Mouse (Mus musculus) liver, postnatal 0 days (tissue): ENCODE data around the gene Gm9903. TPM values are rescaled to one million over a fixed set of nuclear protein-coding genes. Genes with fewer than 3 reads are reported as not detected.

Source experiments
- ATAC-seq: fragments of 200-750 bp; cut with Nextera tagmentation; 2 replicates; pipeline ENCODE4 v1.8.0; 2017; ENCODE audit warnings: mild to moderate bottlenecking, moderate library complexity
- DNase-seq: peaks from one replicate; pipeline ENCODE4 v3.0.0-alpha.2; 2016
- H3K27ac ChIP-seq: fragments of 300-500 bp; sonication (generic); 2 replicates; pipeline ENCODE4 v1.5.1; 2014; ENCODE audit warnings: antibody characterized with exemption, moderate library complexity, mild to moderate bottlenecking, low read depth
- H3K27me3 ChIP-seq: fragments of 300-500 bp; sonication (generic); 2 replicates; pipeline ENCODE4 v1.6.1; 2014; ENCODE audit warnings: low read length, control low read depth, mixed read lengths; ENCODE audit not compliant: insufficient read depth
- H3K36me3 ChIP-seq: fragments of 300-500 bp; sonication (generic); replicated peaks from 2 replicates; pipeline ENCODE4 v1.6.1; 2014; ENCODE audit warnings: mild to moderate bottlenecking, control low read depth, low read length, moderate library complexity, mixed read lengths; ENCODE audit not compliant: insufficient read depth
- H3K4me1 ChIP-seq: fragments of 300-500 bp; sonication (generic); 2 replicates; pipeline ENCODE4 v1.6.1; 2014; ENCODE audit warnings: antibody characterized with exemption, mild to moderate bottlenecking, control low read depth; ENCODE audit not compliant: insufficient read depth
- H3K4me2 ChIP-seq: fragments of 300-500 bp; sonication (generic); 2 replicates; pipeline ENCODE4 v1.6.1; 2014; ENCODE audit warnings: low read depth, mild to moderate bottlenecking, low read length, moderate library complexity, mixed read lengths
- H3K4me3 ChIP-seq: fragments of 300-500 bp; sonication (generic); 2 replicates; pipeline ENCODE4 v1.5.1; 2014; ENCODE audit warnings: low read depth, low read length
- H3K9ac ChIP-seq: fragments of 300-500 bp; sonication (generic); replicated peaks from 2 replicates; pipeline ENCODE4 v1.6.1; 2014; ENCODE audit warnings: mild to moderate bottlenecking, moderate library complexity
- H3K9me3 ChIP-seq: fragments of 300-500 bp; sonication (generic); 2 replicates; pipeline ENCODE4 v1.6.1; 2016; ENCODE audit warnings: mild to moderate bottlenecking, control low read depth, low read length, mixed read lengths
- CTCF ChIP-seq: sonication (generic); IDR thresholded peaks from 2 replicates; pipeline ENCODE4 v1.5.1; 2016; ENCODE audit warnings: antibody characterized with exemption, low read depth
- EP300 ChIP-seq: IDR thresholded peaks from 2 replicates; pipeline ENCODE4 v1.6.1; 2016; ENCODE audit warnings: antibody characterized with exemption, low read depth, mild to moderate bottlenecking
- WGBS: fragments of 180-500 bp; shearing (Covaris S2); extraction: QIAGEN DNeasy Blood & Tissue Kit; methylation state at CpG from one replicate; pipeline ENCODE4 v1.1.7; 2014; ENCODE audit not compliant: insufficient replicate concordance; 5-methylcytosine and 5-hydroxymethylcytosine counted together
- polyA plus RNA-seq: library from polyadenylated mRNA; unstranded; fragments of >200 nt; fragmentation: Nextera tagmentation; extraction: Ambion mirVana; gene quantifications from 2 replicates; pipeline ENCODE4 v1.2.1, GENCODE M21; 2015

Gene Gm9903
- polyA plus RNA-seq, 1 experiment from 2014 or later = 0.20 TPM

DNA sequence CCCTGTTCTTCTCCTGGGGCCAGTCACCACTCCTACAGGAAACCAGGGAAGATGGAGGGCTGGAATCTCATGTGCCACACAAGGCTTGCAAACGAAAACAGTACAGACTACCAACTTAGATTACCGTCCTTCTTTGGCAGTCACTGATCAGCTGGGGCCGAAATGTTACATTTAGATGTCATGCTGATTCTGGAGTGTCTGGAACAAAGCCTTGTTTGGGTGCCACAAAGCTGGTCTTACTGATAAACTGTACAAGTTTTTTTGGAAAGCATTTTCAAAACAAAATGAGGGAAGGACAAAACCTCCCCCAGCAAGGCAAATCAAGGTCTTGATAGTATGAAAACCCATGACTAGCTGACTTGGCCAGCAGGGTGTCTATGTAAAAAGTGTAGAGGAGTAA lies 6.0 kb upstream of the Gm9903 start:
- Histone ChIP-seq H3K4me3 (no peak overlapping the region), H3K9ac (no peak overlapping the region), H3K27me3 (no peaks in the 10 kb centered on the region), H3K4me2 (no peak overlapping the region), H3K27ac (no peak overlapping the region), H3K36me3 (peaks cover 8% of the 10 kb centered on the region; the same call in 1 of the 2 replicates), H3K4me1 (peaks cover 11% of the 10 kb centered on the region), H3K9me3 (no peaks in the 10 kb centered on the region)
- WGBS = 74% methylated on average over 3 of the region's 3 CpGs
- ATAC-seq (no peak), DNase-seq (no peak)
- TF ChIP-seq CTCF (no peak), EP300 (no peak)

GRCm38 (mm10) chr5:33627968-33628367 lies 1.8 kb upstream of the Gm9903 start:
- DNase-seq (no peak), ATAC-seq (no peak)
- Histone ChIP-seq H3K27me3 (no peaks in the 10 kb centered on the region), H3K36me3 (peaks cover 3% of the 10 kb centered on the region; the same call in 1 of the 2 replicates), H3K27ac (no peak overlapping the region), H3K9me3 (no peaks in the 10 kb centered on the region), H3K4me2 (peak overlapping the region; percentile 92), H3K9ac (no peak overlapping the region), H3K4me3 (peak overlapping the region; percentile 68), H3K4me1 (peaks cover 23% of the 10 kb centered on the region)
- 17% methylated on average over 4 of the region's 4 CpGs for WGBS
- TF ChIP-seq CTCF (no peak), EP300 (no peak)

- H3K27ac ChIP-seq = peak overlapping the region; percentile 85
- peaks cover 23% of the 10 kb centered on the region for H3K4me1 ChIP-seq
- H3K9me3 ChIP-seq = no peaks in the 10 kb centered on the region
- ATAC-seq = peak; percentile 33
- H3K9ac ChIP-seq = peak overlapping the region; percentile 88
- WGBS = under 1% methylated on average over 24 of the region's 24 CpGs
- peak; percentile 70 for DNase-seq
- H3K4me3 ChIP-seq = peak overlapping the region; percentile 68
- TF ChIP-seq EP300 = no peak
- no peaks in the 10 kb centered on the region for H3K27me3 ChIP-seq
- peak overlapping the region; percentile 92 for H3K4me2 ChIP-seq
- no peaks in the 10 kb centered on the region for H3K36me3 ChIP-seq
Observed at GRCm38 (mm10) chr5:33628820-33629300, 865 bp upstream of the Gm9903 start.

DNA sequence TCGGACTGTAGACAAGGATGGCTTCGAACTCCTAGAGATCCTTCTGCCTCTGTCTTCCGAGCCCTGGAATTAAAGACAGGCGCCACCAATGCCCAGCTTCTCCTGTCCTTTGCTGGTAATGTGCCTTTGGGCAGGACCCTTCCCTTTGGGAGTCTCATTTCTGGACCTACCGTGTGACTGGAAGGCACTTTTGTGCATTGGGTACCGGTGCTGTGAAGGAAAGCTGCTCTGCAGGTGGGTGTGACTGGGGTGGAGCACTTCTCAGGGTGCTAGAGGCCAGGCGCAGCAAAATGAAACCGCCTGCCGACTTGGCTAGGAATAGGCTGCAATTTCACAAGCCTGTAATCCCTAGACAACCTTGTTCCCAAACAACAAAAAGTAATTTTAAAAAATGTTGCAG lies 336 bp downstream of the Gm9903 start:
- H3K4me3 ChIP-seq = peak overlapping the region; percentile 68
- H3K27me3 ChIP-seq = no peaks in the 10 kb centered on the region
- H3K4me2 ChIP-seq = peak overlapping the region; percentile 92
- 2% methylated on average over 9 of the region's 9 CpGs for WGBS
- no peaks in the 10 kb centered on the region for H3K36me3 ChIP-seq
- ATAC-seq (peak; percentile 37), DNase-seq (peak; percentile 59)
- H3K4me1 ChIP-seq = peaks cover 23% of the 10 kb centered on the region
- H3K27ac ChIP-seq = peak overlapping the region; percentile 75
- TF ChIP-seq EP300 (no peak), CTCF (0 out of 2 replicates have a peak, but pooled peaks have one; percentile 12)
- H3K9ac ChIP-seq = peak overlapping the region; percentile 59
- H3K9me3 ChIP-seq = no peaks in the 10 kb centered on the region

- WGBS = 55% methylated on average over 4 of the region's 4 CpGs
- H3K36me3 ChIP-seq = no peaks in the 10 kb centered on the region
- peaks cover 23% of the 10 kb centered on the region for H3K4me1 ChIP-seq
- ATAC-seq = no peak
- H3K4me2 ChIP-seq = peak overlapping the region; percentile 92
- peak overlapping the region; percentile 59 for H3K9ac ChIP-seq
- no peaks in the 10 kb centered on the region for H3K27me3 ChIP-seq
- peak overlapping the region; percentile 68 for H3K4me3 ChIP-seq
- TF ChIP-seq EP300 = no peak
- no peak for TF ChIP-seq CTCF
- H3K9me3 ChIP-seq = no peaks in the 10 kb centered on the region
- H3K27ac ChIP-seq = peak overlapping the region; percentile 75
- DNase-seq = no peak
Observed at GRCm38 (mm10) chr5:33630615-33631014, 890 bp downstream of the Gm9903 start.

DNA sequence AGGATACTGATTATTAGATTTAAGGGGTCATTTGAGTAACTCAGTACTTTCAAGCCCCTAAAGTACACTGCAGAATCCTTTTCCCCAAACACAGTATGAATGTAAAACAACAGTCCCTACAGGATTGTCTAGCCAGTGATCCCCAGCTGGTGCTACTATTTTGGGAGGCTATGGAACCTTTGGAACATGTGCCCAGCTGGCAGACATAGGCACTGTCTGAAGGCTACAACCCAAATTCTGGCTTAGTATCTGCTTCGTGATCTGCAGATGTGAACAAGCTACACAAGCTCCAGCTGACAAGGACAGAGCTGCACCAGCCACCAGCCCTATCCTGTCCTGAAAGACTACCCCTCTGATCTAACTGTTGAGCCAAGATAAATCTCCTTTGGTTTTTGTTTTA lies 2.8 kb downstream of the Gm9903 start:
- Histone ChIP-seq H3K27me3 (no peaks in the 10 kb centered on the region), H3K36me3 (peaks cover 6% of the 10 kb centered on the region), H3K4me3 (no peak overlapping the region), H3K4me1 (peaks cover 20% of the 10 kb centered on the region), H3K9ac (no peak overlapping the region), H3K4me2 (no peak overlapping the region), H3K9me3 (no peaks in the 10 kb centered on the region), H3K27ac (no peak overlapping the region)
- DNase-seq = no peak
- 74% methylated on average over 1 of the region's 1 CpGs for WGBS
- TF ChIP-seq EP300 (no peak), CTCF (no peak)
- ATAC-seq = no peak
